26 mouse cellular contexts compared by ENCODE assay signal in the genomic region with DNA sequence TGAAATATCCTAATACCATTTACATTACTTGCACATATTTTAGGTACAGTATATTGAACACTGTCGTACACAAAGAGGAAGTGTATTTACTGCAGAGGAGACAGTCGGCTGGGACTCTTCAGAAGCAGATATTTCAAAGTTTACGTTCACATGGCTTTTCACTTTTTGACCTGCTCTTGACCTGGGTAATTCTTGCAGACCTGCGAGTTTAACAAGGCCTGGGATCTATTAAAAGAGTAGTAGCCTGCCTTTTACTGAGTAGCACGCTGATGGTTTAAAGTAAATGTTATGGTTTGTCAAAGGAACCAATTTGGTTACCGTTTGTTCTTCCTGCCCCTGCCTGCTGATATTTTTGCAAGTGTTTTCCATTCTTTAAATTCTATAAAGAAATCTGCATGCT.
DNase-seq lines count a peak whose midpoint lies in the region; ATAC-seq lines count a peak whose summit lies in the region.
"Had no signal": no experiment of that assay in that cellular context is flagged by ENCODE, and none has a peak within 500 bp of the region (broad histone marks: within the 10 kb centered on the region; RNA-seq: fewer than 3 reads in every experiment).

No protein-coding gene starts in this region.

- H3K4me3 ChIP-seq in embryonic facial prominence, embryonic 11.5 days (ENCODE audit: low read depth, low read length): no peak overlapping the region
- no peak overlapping the region for H3K4me3 ChIP-seq in embryonic facial prominence, embryonic 10.5 days
- H3K4me3 ChIP-seq: embryonic facial prominence, embryonic 12.5 days; forebrain, embryonic 13.5 days; forebrain, embryonic 15.5 days had no signal

- H3K27ac ChIP-seq in embryonic facial prominence, embryonic 11.5 days (replicated peaks; ENCODE audit: low read depth, low read length): no peak overlapping the region
- no peak overlapping the region for H3K27ac ChIP-seq in embryonic facial prominence, embryonic 10.5 days (replicated peaks)
- H3K27ac ChIP-seq: embryonic facial prominence, embryonic 12.5 days; forebrain, embryonic 13.5 days; forebrain, embryonic 15.5 days had no signal

- peak; percentile 69 for DNase-seq in embryonic facial prominence, embryonic 11.5 days (ENCODE audit: low spot score)
- no peak for DNase-seq in embryonic facial prominence, embryonic 10.5 days (ENCODE audit: low spot score)
- peak; percentile 49 for DNase-seq in embryo, embryonic 11 days
- DNase-seq in hindlimb bud, embryonic 11.5 days (ENCODE audit: extremely low spot score, low read depth, low spot score): peak; percentile 44
- peak; percentile 32 for DNase-seq in yolk sac, embryonic 10.5 days (ENCODE audit: low spot score)
- no peak for DNase-seq in ovary, adult 18-20 months (ENCODE audit: low spot score)
- DNase-seq in left cerebral cortex, adult 8-10 months (ENCODE audit: low spot score in 2 of 2): no peak
- no peak for DNase-seq in lung, postnatal 36 days
- DNase-seq: adrenal gland, adult 8-10 months; adrenal gland, postnatal 14 days; adrenal gland, postnatal 36 days; B cell, adult 2 months; cerebellum, adult 11-12 months; cerebellum, adult 2 months; cerebellum, adult 9-10 months; cerebellum, postnatal 10 days; cerebellum, postnatal 25 days; forebrain, postnatal 0 days had no signal

- ATAC-seq in embryonic facial prominence, embryonic 11.5 days (replicated peaks; ENCODE audit: insufficient number of reproducible peaks, low FRiP score, low TSS enrichment, low read depth): no peak
- ATAC-seq: activated CD4-positive, CD25-positive, alpha-beta regulatory T cell, adult 4 months; CD4-positive, CD25-positive, alpha-beta regulatory T cell, adult 4 months; forebrain, embryonic 13.5 days; forebrain, embryonic 15.5 days; forebrain, postnatal 0 days; Patski had no signal

- no peak overlapping the region for H3K4me2 ChIP-seq in embryonic facial prominence, embryonic 11.5 days (ENCODE audit: low read depth, low read length)
- H3K4me2 ChIP-seq: embryonic facial prominence, embryonic 12.5 days; forebrain, embryonic 13.5 days; forebrain, embryonic 15.5 days had no signal

- no peaks in the 10 kb centered on the region for H3K27me3 ChIP-seq in embryonic facial prominence, embryonic 11.5 days (ENCODE audit: control insufficient read depth, insufficient read depth, low read length)
- H3K27me3 ChIP-seq in embryonic facial prominence, embryonic 10.5 days (replicated peaks; ENCODE audit: low read depth, poor library complexity, severe bottlenecking): 0 out of 2 replicates have a peak, but pooled peaks cover 5% of the 10 kb centered on the region
- H3K27me3 ChIP-seq: CH12.LX; embryonic facial prominence, embryonic 12.5 days; forebrain, embryonic 13.5 days; forebrain, embryonic 15.5 days; Patski had no signal

- H3K9ac ChIP-seq in embryonic facial prominence, embryonic 11.5 days (replicated peaks; ENCODE audit: low read length): no peak overlapping the region
- H3K9ac ChIP-seq: embryonic facial prominence, embryonic 12.5 days; forebrain, embryonic 13.5 days; forebrain, embryonic 15.5 days; forebrain, postnatal 0 days had no signal

- 19% methylated on average over 6 of the region's 6 CpGs for WGBS in embryonic facial prominence, embryonic 11.5 days
- 28% methylated on average over 6 of the region's 6 CpGs for WGBS in embryonic facial prominence, embryonic 10.5 days

- no peaks in the 10 kb centered on the region for H3K36me3 ChIP-seq in embryonic facial prominence, embryonic 11.5 days (replicated peaks; ENCODE audit: control insufficient read depth, insufficient read depth, low read depth, low read length)
- no peaks in the 10 kb centered on the region for H3K36me3 ChIP-seq in embryonic facial prominence, embryonic 10.5 days (replicated peaks)
- H3K36me3 ChIP-seq: embryonic facial prominence, embryonic 12.5 days; forebrain, embryonic 15.5 days; G1E had no signal

- no peaks in the 10 kb centered on the region for H3K4me1 ChIP-seq in embryonic facial prominence, embryonic 11.5 days (ENCODE audit: control insufficient read depth, insufficient read depth, low read length)
- H3K4me1 ChIP-seq in embryonic facial prominence, embryonic 10.5 days: peaks cover 12% of the 10 kb centered on the region
- H3K4me1 ChIP-seq: embryonic facial prominence, embryonic 12.5 days; forebrain, embryonic 13.5 days; forebrain, embryonic 15.5 days had no signal

- H3K9me3 ChIP-seq in embryonic facial prominence, embryonic 11.5 days (replicated peaks; ENCODE audit: control insufficient read depth, low read length): no peaks in the 10 kb centered on the region
- no peaks in the 10 kb centered on the region for H3K9me3 ChIP-seq in embryonic facial prominence, embryonic 10.5 days
- H3K9me3 ChIP-seq: embryonic facial prominence, embryonic 12.5 days; forebrain, embryonic 13.5 days; forebrain, embryonic 15.5 days had no signal

Comparison
In these comparisons a context has a peak if more than half of its experiments do, and no peak if none do; other contexts are left out.
1. DNase-seq: peak in embryonic facial prominence, embryonic 11.5 days (single experiment), embryo, embryonic 11 days (single experiment), hindlimb bud, embryonic 11.5 days (single experiment) and yolk sac, embryonic 10.5 days (single experiment); none in embryonic facial prominence, embryonic 10.5 days (single experiment), ovary, adult 18-20 months (single experiment), left cerebral cortex, adult 8-10 months (0 of 2) and lung, postnatal 36 days (single experiment).